Mouse (Mus musculus) bone marrow macrophage, adult 2 months (primary cell): ENCODE results near the gene Zfp36l1.

Experiments
- CTCF ChIP-seq: IDR thresholded peaks from 2 replicates; pipeline ENCODE4 v1.5.1; 2012; ENCODE audit warnings: low read depth, mild to moderate bottlenecking, low read length, moderate library complexity
- POLR2A ChIP-seq: IDR thresholded peaks from 2 replicates; pipeline ENCODE4 v1.6.1; 2012; ENCODE audit warnings: mild to moderate bottlenecking, low read depth, low read length, borderline replicate concordance

- no peak for TF ChIP-seq POLR2A
- no peak for TF ChIP-seq CTCF
These were observed 2.5 kb upstream of the Zfp36l1 start for GRCm38 (mm10) chr12:80115142-80115862.
